Mouse (Mus musculus) kidney, embryonic 16.5 days (tissue): Measurements from ENCODE around the gene Plcg2. TPM values are rescaled to one million over a fixed set of nuclear protein-coding genes. Genes with fewer than 3 reads are reported as not detected.
A peak's percentile ranks its signal among the peaks of the same experiment; 100 is the strongest.

Source experiments
- ATAC-seq: fragments of 200-750 bp; cut with Nextera tagmentation; 2 replicates; pipeline ENCODE4 v1.8.0; 2017; ENCODE audit warnings: moderate TSS enrichment; ENCODE audit not compliant: low FRiP score, low TSS enrichment
- H3K27ac ChIP-seq: fragments of 300-500 bp; sonication (generic); 2 replicates; pipeline ENCODE4 v1.5.1; 2014; ENCODE audit warnings: low read length
- H3K27me3 ChIP-seq: fragments of 300-500 bp; sonication (generic); 2 replicates; pipeline ENCODE4 v1.6.1; 2014; ENCODE audit warnings: low read length, control low read depth, mixed read lengths; ENCODE audit not compliant: insufficient read depth
- H3K36me3 ChIP-seq: fragments of 300-500 bp; sonication (generic); 2 replicates; pipeline ENCODE4 v1.6.1; 2014; ENCODE audit warnings: low read length, control low read depth, mixed read lengths; ENCODE audit not compliant: insufficient read depth
- H3K4me1 ChIP-seq: fragments of 300-500 bp; sonication (generic); 2 replicates; pipeline ENCODE4 v1.6.1; 2014; ENCODE audit warnings: low read length, control low read depth, mixed read lengths; ENCODE audit not compliant: insufficient read depth
- H3K4me2 ChIP-seq: fragments of 300-500 bp; sonication (generic); replicated peaks from 2 replicates; pipeline ENCODE4 v1.6.1; 2014; ENCODE audit warnings: low read depth, low read length
- H3K4me3 ChIP-seq: fragments of 300-500 bp; sonication (generic); 2 replicates; pipeline ENCODE4 v1.5.1; 2014; ENCODE audit warnings: mild to moderate bottlenecking, low read length
- H3K9ac ChIP-seq: fragments of 300-500 bp; sonication (generic); replicated peaks from 2 replicates; pipeline ENCODE4 v1.6.1; 2014; ENCODE audit warnings: low read length
- H3K9me3 ChIP-seq: fragments of 300-500 bp; sonication (generic); 2 replicates; pipeline ENCODE4 v1.6.1; 2016; ENCODE audit warnings: low read length, control low read depth
- WGBS: fragments of 180-500 bp; shearing (Covaris S2); extraction: QIAGEN DNeasy Blood & Tissue Kit; methylation state at CpG from one replicate; pipeline ENCODE4 v1.1.7; 2014; 5-methylcytosine and 5-hydroxymethylcytosine counted together
- polyA plus RNA-seq: library from polyadenylated mRNA; unstranded; fragments of >200 nt; fragmentation: Nextera tagmentation; extraction: Ambion mirVana; gene quantifications from 2 replicates; pipeline ENCODE4 v1.2.1, GENCODE M21; 2015

The Plcg2 gene
- polyA plus RNA-seq, 1 experiment from 2014 or later, result 7.7 TPM

GRCm38 (mm10) chr8:117561735-117562361 is 63.8 kb downstream of the Plcg2 start:
- Histone ChIP-seq H3K4me1 (peaks cover 10% of the 10 kb centered on the region), H3K36me3 (no peaks in the 10 kb centered on the region), H3K4me3 (peak overlapping the region; percentile 26), H3K9me3 (no peaks in the 10 kb centered on the region), H3K27ac (no peak overlapping the region), H3K27me3 (0 out of 2 replicates have a peak, but pooled peaks cover 4% of the 10 kb centered on the region), H3K9ac (0 out of 2 replicates have a peak overlapping the region, but pooled peaks have one; percentile 43), H3K4me2 (peak overlapping the region; percentile 51)
- WGBS, result 21% methylated on average over 17 of the region's 17 CpGs
- 0 out of 2 replicates have a peak, but pooled peaks have one; percentile 46 for ATAC-seq

- Histone ChIP-seq H3K9me3 (no peaks in the 10 kb centered on the region), H3K36me3 (no peaks in the 10 kb centered on the region), H3K4me1 (peaks cover 10% of the 10 kb centered on the region), H3K27ac (no peak overlapping the region), H3K4me3 (peak overlapping the region; percentile 26), H3K27me3 (0 out of 2 replicates have a peak, but pooled peaks cover 4% of the 10 kb centered on the region), H3K4me2 (peak overlapping the region; percentile 51), H3K9ac (0 out of 2 replicates have a peak overlapping the region, but pooled peaks have one; percentile 43)
- 40% methylated on average over 16 of the region's 16 CpGs for WGBS
- ATAC-seq, result no peak
Observed at GRCm38 (mm10) chr8:117562445-117563014, 64.4 kb downstream of the Plcg2 start.

GRCm38 (mm10) chr8:117569409-117569808 is 71.3 kb downstream of the Plcg2 start:
- ATAC-seq, result no peak
- WGBS, result 22% methylated on average over 5 of the region's 5 CpGs
- Histone ChIP-seq H3K4me2 (no peak overlapping the region), H3K27me3 (no peaks in the 10 kb centered on the region), H3K9ac (no peak overlapping the region), H3K4me1 (no peaks in the 10 kb centered on the region), H3K4me3 (no peak overlapping the region), H3K27ac (no peak overlapping the region), H3K9me3 (no peaks in the 10 kb centered on the region), H3K36me3 (no peaks in the 10 kb centered on the region)

GRCm38 (mm10) chr8:117576291-117576785 is 78.2 kb downstream of the Plcg2 start:
- H3K4me1 ChIP-seq, result no peaks in the 10 kb centered on the region
- no peak for ATAC-seq
- no peak overlapping the region for H3K27ac ChIP-seq
- no peaks in the 10 kb centered on the region for H3K27me3 ChIP-seq
- no peak overlapping the region for H3K4me2 ChIP-seq
- no peak overlapping the region for H3K4me3 ChIP-seq
- no peaks in the 10 kb centered on the region for H3K36me3 ChIP-seq
- no peak overlapping the region for H3K9ac ChIP-seq
- no peaks in the 10 kb centered on the region for H3K9me3 ChIP-seq
- WGBS, result 74% methylated on average over 9 of the region's 9 CpGs

GRCm38 (mm10) chr8:117577059-117577458 is 79.0 kb downstream of the Plcg2 start:
- Histone ChIP-seq H3K27me3 (no peaks in the 10 kb centered on the region), H3K9ac (no peak overlapping the region), H3K4me2 (no peak overlapping the region), H3K4me3 (no peak overlapping the region), H3K27ac (no peak overlapping the region), H3K36me3 (no peaks in the 10 kb centered on the region), H3K9me3 (no peaks in the 10 kb centered on the region), H3K4me1 (no peaks in the 10 kb centered on the region)
- no peak for ATAC-seq
- WGBS, result 79% methylated on average over 6 of the region's 6 CpGs

GRCm38 (mm10) chr8:117577883-117578282 is 79.8 kb downstream of the Plcg2 start:
- no peaks in the 10 kb centered on the region for H3K27me3 ChIP-seq
- no peak overlapping the region for H3K27ac ChIP-seq
- H3K9ac ChIP-seq, result no peak overlapping the region
- no peaks in the 10 kb centered on the region for H3K4me1 ChIP-seq
- no peak for ATAC-seq
- no peaks in the 10 kb centered on the region for H3K9me3 ChIP-seq
- no peak overlapping the region for H3K4me3 ChIP-seq
- no peak overlapping the region for H3K4me2 ChIP-seq
- WGBS, result 52% methylated on average over 10 of the region's 10 CpGs
- H3K36me3 ChIP-seq, result no peaks in the 10 kb centered on the region

- Histone ChIP-seq H3K9ac (no peak overlapping the region), H3K36me3 (no peaks in the 10 kb centered on the region), H3K9me3 (no peaks in the 10 kb centered on the region), H3K4me2 (no peak overlapping the region), H3K4me1 (no peaks in the 10 kb centered on the region), H3K27ac (no peak overlapping the region), H3K4me3 (no peak overlapping the region), H3K27me3 (no peaks in the 10 kb centered on the region)
- WGBS, result 86% methylated on average over 6 of the region's 6 CpGs
- no peak for ATAC-seq
Observed at GRCm38 (mm10) chr8:117578856-117579255, 80.8 kb downstream of the Plcg2 start.

- H3K27me3 ChIP-seq, result no peaks in the 10 kb centered on the region
- 84% methylated on average over 5 of the region's 5 CpGs for WGBS
- H3K4me2 ChIP-seq, result no peak overlapping the region
- H3K4me1 ChIP-seq, result no peaks in the 10 kb centered on the region
- no peaks in the 10 kb centered on the region for H3K36me3 ChIP-seq
- no peak for ATAC-seq
- no peak overlapping the region for H3K4me3 ChIP-seq
- no peak overlapping the region for H3K27ac ChIP-seq
- H3K9me3 ChIP-seq, result no peaks in the 10 kb centered on the region; the same call in 1 of the 2 replicates
- H3K9ac ChIP-seq, result no peak overlapping the region
Observed at GRCm38 (mm10) chr8:117593862-117594261, 95.8 kb downstream of the Plcg2 start.

- ATAC-seq, result no peak
- Histone ChIP-seq H3K4me1 (no peaks in the 10 kb centered on the region), H3K9me3 (no peaks in the 10 kb centered on the region; the same call in 1 of the 2 replicates), H3K4me2 (no peak overlapping the region), H3K4me3 (no peak overlapping the region), H3K27ac (no peak overlapping the region), H3K36me3 (no peaks in the 10 kb centered on the region), H3K27me3 (no peaks in the 10 kb centered on the region), H3K9ac (no peak overlapping the region)
- 82% methylated on average over 2 of the region's 2 CpGs for whole genome bisulfite sequencing
Observed at GRCm38 (mm10) chr8:117595001-117595400, 96.9 kb downstream of the Plcg2 start.

- Histone ChIP-seq H3K9me3 (no peaks in the 10 kb centered on the region; the same call in 1 of the 2 replicates), H3K4me2 (no peak overlapping the region)
- ATAC-seq, result no peak
Observed at GRCm38 (mm10) chr8:117596777-117597176, 98.7 kb downstream of the Plcg2 start.

More at GRCm38 (mm10) chr8:117596777-117597176, 98.7 kb downstream of the Plcg2 start:
- Histone ChIP-seq H3K27me3 (no peaks in the 10 kb centered on the region), H3K4me1 (no peaks in the 10 kb centered on the region), H3K36me3 (no peaks in the 10 kb centered on the region), H3K9ac (no peak overlapping the region), H3K27ac (no peak overlapping the region), H3K4me3 (no peak overlapping the region)
- WGBS, result 77% methylated on average over 5 of the region's 5 CpGs
